Mouse (Mus musculus) heart, postnatal 10 days (tissue): ENCODE data around the gene Ttbk2. TPM values are rescaled to one million over a fixed set of nuclear protein-coding genes. Genes with fewer than 3 reads are reported as not detected.

Source experiments
- total RNA-seq, 2 experiments: library from RNA; stranded (reverse); gene quantifications; 2 replicates each; pipeline ENCODE4 v1.2.3; 2021

Ttbk2 gene
- total RNA-seq, 2 experiments from 2014 or later = 14.4 to 16.4 TPM

Other genes with a start within 250 kb of the Ttbk2 start
- 10 to 100 TPM; 12.3 to 13.1 TPM for gene Haus2, start 241.2 kb downstream of the Ttbk2 start, total RNA-seq
- gene Lrrc57, start 241.1 kb downstream of the Ttbk2 start, total RNA-seq = 10 to 100 TPM; 12.4 to 15.5 TPM
- gene Stard9, start 221.5 kb downstream of the Ttbk2 start, total RNA-seq = 10 to 100 TPM; 17.4 to 18.9 TPM
- 10 to 100 TPM; 18.5 to 19.5 TPM for gene Cdan1, start 476 bp downstream of the Ttbk2 start, total RNA-seq
- gene Ubr1, start 120.1 kb upstream of the Ttbk2 start, total RNA-seq = 10 to 100 TPM; 25.9 to 31.9 TPM
- gene Tmem62, start 126.4 kb upstream of the Ttbk2 start, total RNA-seq = 1 to 10 TPM; 3.3 to 5.0 TPM
- gene Ccndbp1, start 157.8 kb upstream of the Ttbk2 start, total RNA-seq = 10 to 100 TPM; 28.4 to 31.7 TPM
- under 1 TPM; 0.47 to 0.93 TPM for gene Epb42, start 186.5 kb upstream of the Ttbk2 start, total RNA-seq
- not detected for gene Tgm5, start 235.2 kb upstream of the Ttbk2 start, total RNA-seq